Mouse (Mus musculus): Measurements from ENCODE around the gene Gdap1l1. TPM values are rescaled to one million over a fixed set of nuclear protein-coding genes. Genes with fewer than 3 reads are reported as not detected.

The Gdap1l1 gene
- polyA plus RNA-seq, 1 experiment from 2014 or later, result 0.30 TPM

- Histone ChIP-seq H3K27ac (peak within 1 kb of the TSS; percentile 88), H3K4me3 (peak within 1 kb of the TSS; percentile 92), H3K36me3 (peaks cover 21% of the 10 kb centered on the region), H3K9me3 (replicated peaks) (no peaks in the 10 kb centered on the region), H3K27me3 (ENCODE audit: low read depth, poor library complexity, severe bottlenecking) (no peaks in the 10 kb centered on the region), H3K4me1 (peaks cover 12% of the 10 kb centered on the region)
- peak; percentile 98 for DNase-seq (ENCODE audit: low spot score)
- 0% methylated on average over 30 of the region's 30 CpGs for WGBS
These were observed 34.2 kb downstream of the Gdap1l1 start, which contains the start of gene Fitm2 for GRCm38 (mm10) chr2:163472466-163472851. Gene Fitm2, minus strand, starts transcription at chr2:163472629.

- WGBS, result 51% methylated on average over 18 of the region's 18 CpGs
- peaks cover 16% of the 10 kb centered on the region for H3K4me1 ChIP-seq
These were observed 42.0 kb downstream of the Gdap1l1 start for GRCm38 (mm10) chr2:163480191-163480825.

GRCm38 (mm10) chr2:163481539-163482029 lies 43.3 kb downstream of the Gdap1l1 start:
- 1% methylated on average over 21 of the region's 21 CpGs for WGBS
- 0 out of 2 replicates have a peak overlapping the region, but pooled peaks have one; percentile 20 for H3K27ac ChIP-seq
- H3K36me3 ChIP-seq, result no peaks in the 10 kb centered on the region
- H3K27me3 ChIP-seq (ENCODE audit: low read depth, poor library complexity, severe bottlenecking), result peaks cover 37% of the 10 kb centered on the region
- H3K9me3 ChIP-seq (replicated peaks), result no peaks in the 10 kb centered on the region
- H3K4me3 ChIP-seq, result peak overlapping the region; percentile 40
- peaks cover 16% of the 10 kb centered on the region for H3K4me1 ChIP-seq
- peak; percentile 73 for DNase-seq (ENCODE audit: low spot score)

More at GRCm38 (mm10) chr2:163480191-163480825, 42.0 kb downstream of the Gdap1l1 start:
- Histone ChIP-seq H3K27ac (no peak overlapping the region), H3K36me3 (no peaks in the 10 kb centered on the region), H3K27me3 (ENCODE audit: low read depth, poor library complexity, severe bottlenecking) (peaks cover 37% of the 10 kb centered on the region), H3K9me3 (replicated peaks) (no peaks in the 10 kb centered on the region), H3K4me3 (no peak overlapping the region)
- peak; percentile 45 for DNase-seq (ENCODE audit: low spot score)

- 92% methylated on average over 3 of the region's 3 CpGs for WGBS
- no peak overlapping the region for H3K4me3 ChIP-seq
- peaks cover 16% of the 10 kb centered on the region for H3K27me3 ChIP-seq (ENCODE audit: low read depth, poor library complexity, severe bottlenecking)
- no peaks in the 10 kb centered on the region for H3K4me1 ChIP-seq
- no peaks in the 10 kb centered on the region for H3K9me3 ChIP-seq (replicated peaks)
- no peak overlapping the region for H3K27ac ChIP-seq
- no peaks in the 10 kb centered on the region for H3K36me3 ChIP-seq
- DNase-seq (ENCODE audit: low spot score), result no peak
These were observed 49.1 kb downstream of the Gdap1l1 start for GRCm38 (mm10) chr2:163487360-163487759.

GRCm38 (mm10) chr2:163489725-163490291 lies 51.5 kb downstream of the Gdap1l1 start:
- Histone ChIP-seq H3K9me3 (replicated peaks) (no peaks in the 10 kb centered on the region), H3K4me3 (no peak overlapping the region), H3K4me1 (no peaks in the 10 kb centered on the region), H3K36me3 (no peaks in the 10 kb centered on the region), H3K27ac (no peak overlapping the region), H3K27me3 (ENCODE audit: low read depth, poor library complexity, severe bottlenecking) (0 out of 2 replicates have a peak, but pooled peaks cover 13% of the 10 kb centered on the region)
- 60% methylated on average over 5 of the region's 5 CpGs for WGBS
- DNase-seq (ENCODE audit: low spot score), result no peak

- no peaks in the 10 kb centered on the region for H3K36me3 ChIP-seq
- no peaks in the 10 kb centered on the region for H3K4me1 ChIP-seq
- H3K4me3 ChIP-seq, result no peak overlapping the region
- no peak for DNase-seq (ENCODE audit: low spot score)
- H3K27ac ChIP-seq, result no peak overlapping the region
- H3K9me3 ChIP-seq (replicated peaks), result no peaks in the 10 kb centered on the region
- WGBS, result 90% methylated on average over 17 of the region's 17 CpGs
- 0 out of 2 replicates have a peak, but pooled peaks cover 13% of the 10 kb centered on the region for H3K27me3 ChIP-seq (ENCODE audit: low read depth, poor library complexity, severe bottlenecking)
These were observed 52.4 kb downstream of the Gdap1l1 start for GRCm38 (mm10) chr2:163490656-163491055.

- H3K36me3 ChIP-seq, result no peaks in the 10 kb centered on the region
- H3K27me3 ChIP-seq (ENCODE audit: low read depth, poor library complexity, severe bottlenecking), result 0 out of 2 replicates have a peak, but pooled peaks cover 13% of the 10 kb centered on the region
- H3K9me3 ChIP-seq (replicated peaks), result no peaks in the 10 kb centered on the region
- no peak overlapping the region for H3K4me3 ChIP-seq
- 64% methylated on average over 7 of the region's 7 CpGs for WGBS
- DNase-seq (ENCODE audit: low spot score), result no peak
- no peak overlapping the region for H3K27ac ChIP-seq
- H3K4me1 ChIP-seq, result no peaks in the 10 kb centered on the region
These were observed 53.1 kb downstream of the Gdap1l1 start for GRCm38 (mm10) chr2:163491351-163491750.

GRCm38 (mm10) chr2:163492018-163492417 lies 53.7 kb downstream of the Gdap1l1 start, which contains the start of gene R3hdml:
Gene R3hdml, plus strand, starts transcription at chr2:163492318.
- Histone ChIP-seq H3K4me3 (no peak within 1 kb of the TSS), H3K27me3 (ENCODE audit: low read depth, poor library complexity, severe bottlenecking) (0 out of 2 replicates have a peak, but pooled peaks cover 13% of the 10 kb centered on the region), H3K36me3 (no peaks in the 10 kb centered on the region), H3K9me3 (replicated peaks) (no peaks in the 10 kb centered on the region), H3K27ac (no peak within 1 kb of the TSS), H3K4me1 (no peaks in the 10 kb centered on the region)
- DNase-seq (ENCODE audit: low spot score), result no peak
- WGBS, result 73% methylated on average over 5 of the region's 5 CpGs

GRCm38 (mm10) chr2:163493031-163493430 lies 54.8 kb downstream of the Gdap1l1 start:
- no peak overlapping the region for H3K27ac ChIP-seq
- no peaks in the 10 kb centered on the region for H3K36me3 ChIP-seq
- WGBS, result 39% methylated on average over 5 of the region's 5 CpGs
- H3K4me1 ChIP-seq, result no peaks in the 10 kb centered on the region
- H3K27me3 ChIP-seq (ENCODE audit: low read depth, poor library complexity, severe bottlenecking), result 0 out of 2 replicates have a peak, but pooled peaks cover 13% of the 10 kb centered on the region
- no peak for DNase-seq (ENCODE audit: low spot score)
- H3K4me3 ChIP-seq, result no peak overlapping the region
- H3K9me3 ChIP-seq (replicated peaks), result no peaks in the 10 kb centered on the region

- no peaks in the 10 kb centered on the region for H3K9me3 ChIP-seq (replicated peaks)
- H3K27me3 ChIP-seq (ENCODE audit: low read depth, poor library complexity, severe bottlenecking), result 0 out of 2 replicates have a peak, but pooled peaks cover 13% of the 10 kb centered on the region
- 70% methylated on average over 5 of the region's 5 CpGs for WGBS
- no peaks in the 10 kb centered on the region for H3K36me3 ChIP-seq
- H3K4me1 ChIP-seq, result no peaks in the 10 kb centered on the region
- H3K4me3 ChIP-seq, result no peak overlapping the region
- H3K27ac ChIP-seq, result no peak overlapping the region
- DNase-seq (ENCODE audit: low spot score), result no peak
These were observed 55.7 kb downstream of the Gdap1l1 start for GRCm38 (mm10) chr2:163493976-163494375.

- no peaks in the 10 kb centered on the region for H3K9me3 ChIP-seq (replicated peaks)
- H3K27ac ChIP-seq, result no peak overlapping the region
- H3K4me3 ChIP-seq, result no peak overlapping the region
- no peaks in the 10 kb centered on the region for H3K36me3 ChIP-seq
- 44% methylated on average over 6 of the region's 6 CpGs for WGBS
- 0 out of 2 replicates have a peak, but pooled peaks cover 13% of the 10 kb centered on the region for H3K27me3 ChIP-seq (ENCODE audit: low read depth, poor library complexity, severe bottlenecking)
- DNase-seq (ENCODE audit: low spot score), result no peak
- no peaks in the 10 kb centered on the region for H3K4me1 ChIP-seq
These were observed 56.2 kb downstream of the Gdap1l1 start for GRCm38 (mm10) chr2:163494456-163494855.

- 94% methylated on average over 2 of the region's 2 CpGs for WGBS
- no peak overlapping the region for H3K4me3 ChIP-seq
- DNase-seq (ENCODE audit: low spot score), result no peak
- no peaks in the 10 kb centered on the region for H3K36me3 ChIP-seq
- H3K27ac ChIP-seq, result no peak overlapping the region
- no peaks in the 10 kb centered on the region for H3K9me3 ChIP-seq (replicated peaks)
- no peaks in the 10 kb centered on the region for H3K27me3 ChIP-seq (ENCODE audit: low read depth, poor library complexity, severe bottlenecking)
- H3K4me1 ChIP-seq, result 0 out of 2 replicates have a peak, but pooled peaks cover 2% of the 10 kb centered on the region
These were observed 63.9 kb downstream of the Gdap1l1 start for GRCm38 (mm10) chr2:163502219-163502618.

GRCm38 (mm10) chr2:163503191-163503590 lies 64.9 kb downstream of the Gdap1l1 start:
- 0 out of 2 replicates have a peak, but pooled peaks cover 2% of the 10 kb centered on the region for H3K4me1 ChIP-seq
- H3K27ac ChIP-seq, result no peak overlapping the region
- H3K36me3 ChIP-seq, result no peaks in the 10 kb centered on the region
- DNase-seq (ENCODE audit: low spot score), result no peak
- 81% methylated on average over 7 of the region's 7 CpGs for WGBS
- no peaks in the 10 kb centered on the region for H3K9me3 ChIP-seq (replicated peaks)
- no peak overlapping the region for H3K4me3 ChIP-seq
- H3K27me3 ChIP-seq (ENCODE audit: low read depth, poor library complexity, severe bottlenecking), result no peaks in the 10 kb centered on the region
